Mouse (Mus musculus): ENCODE data around the gene Uso1. TPM values are rescaled to one million over a fixed set of nuclear protein-coding genes. Genes with fewer than 3 reads are reported as not detected.
A peak's percentile ranks its signal among the peaks of the same experiment; 100 is the strongest.

The Uso1 gene
- polyA plus RNA-seq, 1 experiment from 2014 or later: 30.2 TPM

GRCm38 (mm10) chr5:92196895-92197811, 59.4 kb downstream of the Uso1 start:
- WGBS: 79% methylated on average over 15 of the region's 15 CpGs
- Histone ChIP-seq H3K9ac (no peak overlapping the region), H3K4me3 (no peak overlapping the region)

GRCm38 (mm10) chr5:92198266-92198665, 60.5 kb downstream of the Uso1 start:
- ATAC-seq (ENCODE audit: extremely low read depth, insufficient number of reproducible peaks, low FRiP score, low TSS enrichment): no peak; the same call in 1 of the 2 replicates
- H3K36me3 ChIP-seq: peaks cover 96% of the 10 kb centered on the region

More at GRCm38 (mm10) chr5:92196895-92197811, 59.4 kb downstream of the Uso1 start:
- Histone ChIP-seq H3K4me2 (no peak overlapping the region), H3K9me3 (no peaks in the 10 kb centered on the region), H3K4me1 (no peaks in the 10 kb centered on the region; the same call in 1 of the 2 replicates), H3K27ac (replicated peaks) (no peak overlapping the region), H3K36me3 (peaks cover 98% of the 10 kb centered on the region), H3K27me3 (replicated peaks) (no peaks in the 10 kb centered on the region)
- ATAC-seq (ENCODE audit: extremely low read depth, insufficient number of reproducible peaks, low FRiP score, low TSS enrichment): no peak

GRCm38 (mm10) chr5:92204162-92205036, 66.7 kb downstream of the Uso1 start:
- Histone ChIP-seq H3K27me3 (replicated peaks) (no peaks in the 10 kb centered on the region), H3K9ac (no peak overlapping the region), H3K27ac (replicated peaks) (peak overlapping the region; percentile 24; the same call in 1 of the 2 replicates), H3K4me3 (no peak overlapping the region), H3K9me3 (no peaks in the 10 kb centered on the region), H3K4me1 (peaks cover 16% of the 10 kb centered on the region), H3K36me3 (peaks cover 66% of the 10 kb centered on the region), H3K4me2 (no peak overlapping the region)
- ATAC-seq (ENCODE audit: extremely low read depth, insufficient number of reproducible peaks, low FRiP score, low TSS enrichment): no peak
- WGBS: 37% methylated on average over 6 of the region's 6 CpGs

More at GRCm38 (mm10) chr5:92198266-92198665, 60.5 kb downstream of the Uso1 start:
- Histone ChIP-seq H3K27ac (replicated peaks) (no peak overlapping the region), H3K9me3 (no peaks in the 10 kb centered on the region), H3K4me2 (no peak overlapping the region), H3K4me1 (no peaks in the 10 kb centered on the region; the same call in 1 of the 2 replicates), H3K4me3 (no peak overlapping the region), H3K9ac (no peak overlapping the region), H3K27me3 (replicated peaks) (no peaks in the 10 kb centered on the region)
- 75% methylated on average over 8 of the region's 8 CpGs for WGBS

GRCm38 (mm10) chr5:92205184-92205583, 67.4 kb downstream of the Uso1 start:
- no peak overlapping the region for H3K9ac ChIP-seq
- no peaks in the 10 kb centered on the region for H3K9me3 ChIP-seq
- peaks cover 58% of the 10 kb centered on the region for H3K36me3 ChIP-seq
- 89% methylated on average over 7 of the region's 7 CpGs for WGBS
- H3K27ac ChIP-seq (replicated peaks): no peak overlapping the region
- peaks cover 16% of the 10 kb centered on the region for H3K4me1 ChIP-seq
- no peak overlapping the region for H3K4me2 ChIP-seq
- H3K27me3 ChIP-seq (replicated peaks): no peaks in the 10 kb centered on the region
- ATAC-seq (ENCODE audit: extremely low read depth, insufficient number of reproducible peaks, low FRiP score, low TSS enrichment): no peak
- H3K4me3 ChIP-seq: no peak overlapping the region

GRCm38 (mm10) chr5:92205706-92206105, 68.0 kb downstream of the Uso1 start:
- no peak for ATAC-seq (ENCODE audit: extremely low read depth, insufficient number of reproducible peaks, low FRiP score, low TSS enrichment)
- Histone ChIP-seq H3K9ac (no peak overlapping the region), H3K27me3 (replicated peaks) (no peaks in the 10 kb centered on the region), H3K36me3 (peaks cover 53% of the 10 kb centered on the region), H3K27ac (replicated peaks) (no peak overlapping the region), H3K4me3 (no peak overlapping the region), H3K9me3 (no peaks in the 10 kb centered on the region), H3K4me1 (peaks cover 16% of the 10 kb centered on the region), H3K4me2 (no peak overlapping the region)
- WGBS: 92% methylated on average over 5 of the region's 5 CpGs

- Histone ChIP-seq H3K27ac (replicated peaks) (no peak overlapping the region), H3K4me1 (peaks cover 16% of the 10 kb centered on the region), H3K9me3 (no peaks in the 10 kb centered on the region), H3K9ac (no peak overlapping the region), H3K27me3 (replicated peaks) (no peaks in the 10 kb centered on the region), H3K36me3 (peaks cover 49% of the 10 kb centered on the region), H3K4me3 (no peak overlapping the region), H3K4me2 (no peak overlapping the region)
- ATAC-seq (ENCODE audit: extremely low read depth, insufficient number of reproducible peaks, low FRiP score, low TSS enrichment): no peak
- 90% methylated on average over 6 of the region's 6 CpGs for WGBS
Observed at GRCm38 (mm10) chr5:92206121-92206520, 68.4 kb downstream of the Uso1 start.

- no peak overlapping the region for H3K4me2 ChIP-seq
- no peak overlapping the region for H3K27ac ChIP-seq (replicated peaks)
- H3K4me1 ChIP-seq: no peaks in the 10 kb centered on the region
- no peaks in the 10 kb centered on the region; the same call in 1 of the 2 replicates for H3K27me3 ChIP-seq (replicated peaks)
- H3K36me3 ChIP-seq: peaks cover 11% of the 10 kb centered on the region
- no peak for ATAC-seq (ENCODE audit: extremely low read depth, insufficient number of reproducible peaks, low FRiP score, low TSS enrichment)
- no peak overlapping the region for H3K4me3 ChIP-seq
- no peaks in the 10 kb centered on the region for H3K9me3 ChIP-seq
- H3K9ac ChIP-seq: no peak overlapping the region
- 67% methylated on average over 8 of the region's 8 CpGs for WGBS
Observed at GRCm38 (mm10) chr5:92210205-92210604, 72.5 kb downstream of the Uso1 start.

- no peak overlapping the region for H3K4me3 ChIP-seq
- H3K36me3 ChIP-seq: no peaks in the 10 kb centered on the region
- H3K9ac ChIP-seq: no peak overlapping the region
- no peak overlapping the region for H3K27ac ChIP-seq (replicated peaks)
- 77% methylated on average over 4 of the region's 4 CpGs for WGBS
- no peaks in the 10 kb centered on the region for H3K4me1 ChIP-seq
- no peak overlapping the region for H3K4me2 ChIP-seq
- H3K27me3 ChIP-seq (replicated peaks): no peaks in the 10 kb centered on the region; the same call in 1 of the 2 replicates
- H3K9me3 ChIP-seq: no peaks in the 10 kb centered on the region
- ATAC-seq (ENCODE audit: extremely low read depth, insufficient number of reproducible peaks, low FRiP score, low TSS enrichment): no peak
Observed at GRCm38 (mm10) chr5:92212231-92212630, 74.5 kb downstream of the Uso1 start.

- Histone ChIP-seq H3K27ac (replicated peaks) (no peak within 1 kb of the TSS), H3K27me3 (replicated peaks) (no peaks in the 10 kb centered on the region; the same call in 1 of the 2 replicates), H3K9ac (no peak within 1 kb of the TSS), H3K9me3 (no peaks in the 10 kb centered on the region), H3K4me1 (peaks cover 8% of the 10 kb centered on the region), H3K4me2 (no peak within 1 kb of the TSS), H3K36me3 (no peaks in the 10 kb centered on the region), H3K4me3 (no peak within 1 kb of the TSS)
- ATAC-seq (ENCODE audit: extremely low read depth, insufficient number of reproducible peaks, low FRiP score, low TSS enrichment): no peak
- 79% methylated on average over 4 of the region's 4 CpGs for WGBS
Observed at GRCm38 (mm10) chr5:92215308-92215707, 77.6 kb downstream of the Uso1 start, which contains the start of gene U90926. U90926 (minus strand) TSS chr5:92215408.

GRCm38 (mm10) chr5:92218915-92219793, 81.4 kb downstream of the Uso1 start:
- Histone ChIP-seq H3K4me2 (no peak overlapping the region), H3K4me1 (peaks cover 8% of the 10 kb centered on the region), H3K9me3 (no peaks in the 10 kb centered on the region), H3K27ac (replicated peaks) (no peak overlapping the region), H3K27me3 (replicated peaks) (no peaks in the 10 kb centered on the region), H3K36me3 (no peaks in the 10 kb centered on the region), H3K9ac (no peak overlapping the region), H3K4me3 (no peak overlapping the region)
- 56% methylated on average over 17 of the region's 17 CpGs for WGBS
- no peak for ATAC-seq (ENCODE audit: extremely low read depth, insufficient number of reproducible peaks, low FRiP score, low TSS enrichment)

Data from heart, embryonic 13.5 days (tissue).